Mouse (Mus musculus): ENCODE measurements around the gene Fxyd2. TPM values are rescaled to one million over a fixed set of nuclear protein-coding genes. Genes with fewer than 3 reads are reported as not detected.

The Fxyd2 gene
- polyA plus RNA-seq, 1 experiment from 2014 or later = 12.7 TPM

GRCm38 (mm10) chr9:45413478-45414140 lies 14.1 kb downstream of the Fxyd2 start:
- 58% methylated on average over 5 of the region's 5 CpGs for WGBS
- Histone ChIP-seq H3K4me1 (replicated peaks; ENCODE audit: control insufficient read depth, insufficient read depth, low read length) (no peaks in the 10 kb centered on the region; the same call in 1 of the 2 replicates), H3K9me3 (ENCODE audit: control insufficient read depth, low read length) (no peaks in the 10 kb centered on the region), H3K27me3 (ENCODE audit: control insufficient read depth, insufficient read depth, low read length) (no peaks in the 10 kb centered on the region), H3K27ac (no peak overlapping the region), H3K36me3 (replicated peaks; ENCODE audit: control insufficient read depth, insufficient read depth) (no peaks in the 10 kb centered on the region), H3K9ac (no peak overlapping the region), H3K4me3 (replicated peaks; ENCODE audit: low read length) (no peak overlapping the region), H3K4me2 (replicated peaks) (no peak overlapping the region)
- no peak for DNase-seq (ENCODE audit: low spot score)
- no peak for ATAC-seq (ENCODE audit: low FRiP score)

GRCm38 (mm10) chr9:45415912-45416311 lies 16.4 kb downstream of the Fxyd2 start:
- Histone ChIP-seq H3K9ac (no peak overlapping the region), H3K36me3 (replicated peaks; ENCODE audit: control insufficient read depth, insufficient read depth) (no peaks in the 10 kb centered on the region), H3K4me1 (replicated peaks; ENCODE audit: control insufficient read depth, insufficient read depth, low read length) (no peaks in the 10 kb centered on the region; the same call in 1 of the 2 replicates), H3K4me2 (replicated peaks) (no peak overlapping the region), H3K27me3 (ENCODE audit: control insufficient read depth, insufficient read depth, low read length) (no peaks in the 10 kb centered on the region), H3K9me3 (ENCODE audit: control insufficient read depth, low read length) (no peaks in the 10 kb centered on the region), H3K27ac (no peak overlapping the region), H3K4me3 (replicated peaks; ENCODE audit: low read length) (no peak overlapping the region)
- DNase-seq (ENCODE audit: low spot score) (peak; percentile 76), ATAC-seq (ENCODE audit: low FRiP score) (no peak)
- WGBS = 49% methylated on average over 4 of the region's 4 CpGs

- Histone ChIP-seq H3K9ac (no peak overlapping the region), H3K4me2 (replicated peaks) (no peak overlapping the region), H3K27ac (no peak overlapping the region), H3K4me3 (replicated peaks; ENCODE audit: low read length) (no peak overlapping the region), H3K9me3 (ENCODE audit: control insufficient read depth, low read length) (no peaks in the 10 kb centered on the region), H3K4me1 (replicated peaks; ENCODE audit: control insufficient read depth, insufficient read depth, low read length) (no peaks in the 10 kb centered on the region), H3K36me3 (replicated peaks; ENCODE audit: control insufficient read depth, insufficient read depth) (no peaks in the 10 kb centered on the region), H3K27me3 (ENCODE audit: control insufficient read depth, insufficient read depth, low read length) (no peaks in the 10 kb centered on the region)
- WGBS = 28% methylated on average over 8 of the region's 8 CpGs
- peak; percentile 66 for DNase-seq (ENCODE audit: low spot score)
- no peak for ATAC-seq (ENCODE audit: low FRiP score)
Observed at GRCm38 (mm10) chr9:45417245-45417644, 17.8 kb downstream of the Fxyd2 start.

DNA sequence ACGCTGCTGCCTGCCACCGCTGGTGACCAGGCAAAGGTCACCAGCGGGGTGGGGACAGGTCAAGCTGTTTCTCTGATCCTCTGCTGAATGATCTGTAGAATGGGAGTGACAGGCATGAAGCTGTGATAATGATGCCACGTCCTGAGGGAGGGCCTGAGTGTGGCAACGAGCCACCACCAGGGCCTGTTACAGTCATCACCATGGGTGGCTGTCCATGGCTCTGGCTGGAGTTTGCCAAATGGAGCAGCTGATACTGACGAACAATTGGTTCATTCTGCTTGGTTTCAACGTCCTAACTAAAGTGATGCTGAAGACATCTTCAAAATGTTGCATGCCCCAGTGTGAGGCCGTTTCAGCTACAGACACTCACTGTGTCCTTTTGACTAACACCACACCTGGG lies 18.8 kb downstream of the Fxyd2 start:
- H3K4me1 ChIP-seq (replicated peaks; ENCODE audit: control insufficient read depth, insufficient read depth, low read length) = no peaks in the 10 kb centered on the region
- H3K9me3 ChIP-seq (ENCODE audit: control insufficient read depth, low read length) = no peaks in the 10 kb centered on the region
- no peaks in the 10 kb centered on the region for H3K27me3 ChIP-seq (ENCODE audit: control insufficient read depth, insufficient read depth, low read length)
- 47% methylated on average over 8 of the region's 8 CpGs for WGBS
- H3K27ac ChIP-seq = no peak overlapping the region
- H3K9ac ChIP-seq = no peak overlapping the region
- no peak for DNase-seq (ENCODE audit: low spot score)
- H3K4me2 ChIP-seq (replicated peaks) = no peak overlapping the region
- H3K4me3 ChIP-seq (replicated peaks; ENCODE audit: low read length) = no peak overlapping the region
- ATAC-seq (ENCODE audit: low FRiP score) = no peak
- no peaks in the 10 kb centered on the region for H3K36me3 ChIP-seq (replicated peaks; ENCODE audit: control insufficient read depth, insufficient read depth)

- no peak for ATAC-seq (ENCODE audit: low FRiP score)
- DNase-seq (ENCODE audit: low spot score) = no peak
Observed at GRCm38 (mm10) chr9:45421209-45421608, 21.7 kb downstream of the Fxyd2 start.

GRCm38 (mm10) chr9:45422761-45423298 lies 23.4 kb downstream of the Fxyd2 start:
- Histone ChIP-seq H3K9ac (no peak overlapping the region), H3K36me3 (replicated peaks; ENCODE audit: control insufficient read depth, insufficient read depth) (no peaks in the 10 kb centered on the region), H3K4me2 (replicated peaks) (no peak overlapping the region), H3K4me1 (replicated peaks; ENCODE audit: control insufficient read depth, insufficient read depth, low read length) (no peaks in the 10 kb centered on the region), H3K9me3 (ENCODE audit: control insufficient read depth, low read length) (no peaks in the 10 kb centered on the region), H3K27me3 (ENCODE audit: control insufficient read depth, insufficient read depth, low read length) (no peaks in the 10 kb centered on the region; the same call in 1 of the 2 replicates), H3K27ac (no peak overlapping the region), H3K4me3 (replicated peaks; ENCODE audit: low read length) (no peak overlapping the region)
- 82% methylated on average over 7 of the region's 7 CpGs for WGBS
- DNase-seq (ENCODE audit: low spot score) (no peak), ATAC-seq (ENCODE audit: low FRiP score) (no peak)

More at GRCm38 (mm10) chr9:45421209-45421608, 21.7 kb downstream of the Fxyd2 start:
- Histone ChIP-seq H3K4me3 (replicated peaks; ENCODE audit: low read length) (no peak overlapping the region), H3K9me3 (ENCODE audit: control insufficient read depth, low read length) (no peaks in the 10 kb centered on the region), H3K27me3 (ENCODE audit: control insufficient read depth, insufficient read depth, low read length) (no peaks in the 10 kb centered on the region), H3K4me2 (replicated peaks) (no peak overlapping the region), H3K9ac (no peak overlapping the region), H3K36me3 (replicated peaks; ENCODE audit: control insufficient read depth, insufficient read depth) (no peaks in the 10 kb centered on the region), H3K27ac (no peak overlapping the region), H3K4me1 (replicated peaks; ENCODE audit: control insufficient read depth, insufficient read depth, low read length) (no peaks in the 10 kb centered on the region)
- WGBS = 61% methylated on average over 8 of the region's 8 CpGs

DNA sequence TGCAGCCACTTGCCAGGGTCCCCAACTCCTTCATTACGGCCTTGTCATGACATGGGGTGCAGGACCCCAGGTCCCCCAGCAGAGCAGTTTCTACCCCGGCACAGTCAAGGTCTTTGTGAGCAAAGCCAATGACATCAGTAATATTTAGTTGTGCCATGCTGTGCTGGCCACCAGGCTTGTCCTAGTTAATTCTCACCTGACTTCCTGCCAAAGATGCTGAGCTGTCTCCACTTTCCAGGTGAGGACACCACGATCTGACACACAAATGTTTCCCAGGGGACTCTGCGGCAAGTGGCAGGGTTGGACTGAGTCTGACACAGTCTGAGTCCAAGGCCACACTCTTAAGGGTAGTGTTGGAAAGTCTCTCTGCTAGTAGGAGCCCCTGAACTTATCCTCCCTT lies 27.0 kb downstream of the Fxyd2 start, which contains the start of gene Dscaml1:
Gene Dscaml1 (plus strand): TSS at position 173 of the 400 bp plus-strand sequence.
- H3K4me1 ChIP-seq (replicated peaks; ENCODE audit: control insufficient read depth, insufficient read depth, low read length) = peaks cover under 1% of the 10 kb centered on the region; the same call in 1 of the 2 replicates
- H3K27ac ChIP-seq = no peak within 1 kb of the TSS
- H3K9me3 ChIP-seq (ENCODE audit: control insufficient read depth, low read length) = no peaks in the 10 kb centered on the region
- H3K27me3 ChIP-seq (ENCODE audit: control insufficient read depth, insufficient read depth, low read length) = peaks cover 29% of the 10 kb centered on the region
- H3K4me3 ChIP-seq (replicated peaks; ENCODE audit: low read length) = no peak within 1 kb of the TSS
- DNase-seq (ENCODE audit: low spot score) (no peak), ATAC-seq (ENCODE audit: low FRiP score) (no peak)
- no peaks in the 10 kb centered on the region for H3K36me3 ChIP-seq (replicated peaks; ENCODE audit: control insufficient read depth, insufficient read depth)
- no peak within 1 kb of the TSS for H3K4me2 ChIP-seq (replicated peaks)
- H3K9ac ChIP-seq = no peak within 1 kb of the TSS
- 89% methylated on average over 4 of the region's 4 CpGs for WGBS

- Histone ChIP-seq H3K27ac (no peak overlapping the region), H3K4me3 (replicated peaks; ENCODE audit: low read length) (no peak overlapping the region), H3K36me3 (replicated peaks; ENCODE audit: control insufficient read depth, insufficient read depth) (no peaks in the 10 kb centered on the region), H3K27me3 (ENCODE audit: control insufficient read depth, insufficient read depth, low read length) (peaks cover 41% of the 10 kb centered on the region), H3K9ac (no peak overlapping the region), H3K4me1 (replicated peaks; ENCODE audit: control insufficient read depth, insufficient read depth, low read length) (peaks cover 28% of the 10 kb centered on the region), H3K9me3 (ENCODE audit: control insufficient read depth, low read length) (no peaks in the 10 kb centered on the region), H3K4me2 (replicated peaks) (peak overlapping the region; percentile 81)
- WGBS = 27% methylated on average over 5 of the region's 5 CpGs
- no peak for DNase-seq (ENCODE audit: low spot score)
- ATAC-seq (ENCODE audit: low FRiP score) = no peak
Observed at GRCm38 (mm10) chr9:45429392-45429791, 29.9 kb downstream of the Fxyd2 start.

GRCm38 (mm10) chr9:45429951-45430697 lies 30.7 kb downstream of the Fxyd2 start:
- WGBS = 4% methylated on average over 39 of the region's 54 CpGs

More at GRCm38 (mm10) chr9:45429951-45430697, 30.7 kb downstream of the Fxyd2 start:
- Histone ChIP-seq H3K36me3 (replicated peaks; ENCODE audit: control insufficient read depth, insufficient read depth) (no peaks in the 10 kb centered on the region), H3K9me3 (ENCODE audit: control insufficient read depth, low read length) (no peaks in the 10 kb centered on the region), H3K27ac (peak overlapping the region; percentile 87), H3K4me1 (replicated peaks; ENCODE audit: control insufficient read depth, insufficient read depth, low read length) (peaks cover 35% of the 10 kb centered on the region), H3K27me3 (ENCODE audit: control insufficient read depth, insufficient read depth, low read length) (peaks cover 41% of the 10 kb centered on the region), H3K4me2 (replicated peaks) (peak overlapping the region; percentile 81), H3K4me3 (replicated peaks; ENCODE audit: low read length) (peak overlapping the region; percentile 68), H3K9ac (peak overlapping the region; percentile 79)
- peak; percentile 61 for ATAC-seq (ENCODE audit: low FRiP score)
- peak; percentile 53 for DNase-seq (ENCODE audit: low spot score)
